Mouse (Mus musculus) testis, adult 2 months (tissue): Measurements from ENCODE around the gene Lin9. TPM values are rescaled to one million over a fixed set of nuclear protein-coding genes. Genes with fewer than 3 reads are reported as not detected.
A peak's percentile ranks its signal among the peaks of the same experiment; 100 is the strongest.

Experiments used
- H3K27ac ChIP-seq: fragments of 200-500 bp; 2 replicates; pipeline ENCODE4 v1.5.1; 2012; ENCODE audit warnings: low read depth, low read length; ENCODE audit not compliant: control insufficient read depth, insufficient read depth
- H3K27me3 ChIP-seq: fragments of 200-500 bp; 2 replicates; pipeline ENCODE4 v1.6.1; 2012; ENCODE audit warnings: mild to moderate bottlenecking, low read length, moderate library complexity; ENCODE audit not compliant: control insufficient read depth, insufficient read depth
- H3K36me3 ChIP-seq: fragments of 200-500 bp; 2 replicates; pipeline ENCODE4 v1.6.1; 2012; ENCODE audit warnings: mild to moderate bottlenecking, low read length; ENCODE audit not compliant: control insufficient read depth, insufficient read depth
- H3K4me1 ChIP-seq: fragments of 200-500 bp; 2 replicates; pipeline ENCODE4 v1.6.1; 2012; ENCODE audit warnings: low read length; ENCODE audit not compliant: control insufficient read depth, insufficient read depth
- H3K4me3 ChIP-seq: fragments of 200-500 bp; 2 replicates; pipeline ENCODE4 v1.5.1; 2012; ENCODE audit warnings: low read depth, mild to moderate bottlenecking, low read length, moderate library complexity, mixed read lengths; ENCODE audit not compliant: control insufficient read depth
- CTCF ChIP-seq: fragments of 200-500 bp; IDR thresholded peaks from 2 replicates; pipeline ENCODE4 v1.5.1; 2012; ENCODE audit warnings: low read depth, mild to moderate bottlenecking, inconsistent platforms, low read length, moderate library complexity; ENCODE audit not compliant: control insufficient read depth, insufficient read depth, insufficient replicate concordance
- POLR2A ChIP-seq: fragments of 200-500 bp; IDR thresholded peaks from 2 replicates; pipeline ENCODE4 v1.6.1; 2012; ENCODE audit warnings: low read depth, mild to moderate bottlenecking, inconsistent platforms, low read length, moderate library complexity; ENCODE audit not compliant: control insufficient read depth
- polyA plus RNA-seq: library from polyadenylated mRNA; depleted of rRNA; stranded (reverse); fragments of >200 nt; gene quantifications from 2 replicates; pipeline ENCODE4 v1.2.3, GENCODE M21; 2012

Gene Lin9
- polyA plus RNA-seq, 1 experiment = 13.5 TPM

DNA sequence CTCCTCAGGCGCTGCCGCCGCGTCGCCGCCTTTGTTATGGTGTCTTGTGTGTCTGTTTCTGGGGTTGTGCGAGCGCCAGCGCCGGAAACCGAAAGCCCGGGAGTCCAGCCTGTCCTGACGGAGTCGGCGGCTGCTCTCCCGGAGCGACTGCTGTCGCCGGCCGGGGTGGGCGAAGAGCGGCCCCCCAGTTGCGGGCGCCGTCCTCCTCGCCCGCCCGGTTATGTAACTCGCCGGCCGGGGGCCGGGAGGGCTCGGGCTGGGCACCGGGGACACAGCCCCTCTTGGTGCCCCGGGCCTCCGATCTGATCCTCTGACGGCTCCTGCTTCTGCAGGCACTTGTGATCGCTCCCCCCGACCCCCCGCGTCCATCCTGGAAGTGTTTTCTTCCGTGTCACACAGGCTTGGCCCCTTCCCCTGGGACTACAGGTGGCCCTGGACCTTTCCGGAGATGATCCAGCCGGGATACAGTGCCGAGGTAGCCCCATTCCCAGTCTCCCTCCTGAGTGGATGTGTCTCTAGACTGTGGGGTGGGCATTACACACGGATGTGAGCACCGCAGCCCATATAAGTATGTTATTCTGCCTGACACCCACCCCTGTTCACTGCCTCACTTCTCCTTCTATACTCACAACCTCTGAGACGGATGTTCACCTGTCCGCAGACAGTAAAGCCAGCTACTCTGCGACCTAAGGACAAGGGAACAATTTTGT, 723 bp downstream of the Lin9 start:
- no peaks in the 10 kb centered on the region for H3K36me3 ChIP-seq
- no peak for TF ChIP-seq CTCF
- no peak for TF ChIP-seq POLR2A
- no peaks in the 10 kb centered on the region for H3K27me3 ChIP-seq
- peaks cover 9% of the 10 kb centered on the region for H3K4me1 ChIP-seq
- peak overlapping the region; percentile 96 for H3K27ac ChIP-seq
- peak overlapping the region; percentile 97 for H3K4me3 ChIP-seq

- no peaks in the 10 kb centered on the region for H3K27me3 ChIP-seq
- no peak overlapping the region for H3K27ac ChIP-seq
- TF ChIP-seq CTCF = no peak
- H3K4me3 ChIP-seq = peak overlapping the region; percentile 97
- H3K4me1 ChIP-seq = peaks cover 9% of the 10 kb centered on the region
- no peaks in the 10 kb centered on the region for H3K36me3 ChIP-seq
Observed at GRCm38 (mm10) chr1:180642228-180642564, 1.2 kb downstream of the Lin9 start.

- Histone ChIP-seq H3K27me3 (no peaks in the 10 kb centered on the region), H3K4me3 (no peak overlapping the region), H3K27ac (no peak overlapping the region), H3K36me3 (peaks cover 2% of the 10 kb centered on the region; the same call in 1 of the 2 replicates), H3K4me1 (no peaks in the 10 kb centered on the region; the same call in 1 of the 2 replicates)
- no peak for TF ChIP-seq POLR2A
- TF ChIP-seq CTCF = no peak
Observed at GRCm38 (mm10) chr1:180691284-180691683, 50.3 kb downstream of the Lin9 start.

- H3K27ac ChIP-seq = no peak within 1 kb of the TSS
- no peaks in the 10 kb centered on the region for H3K27me3 ChIP-seq
- H3K4me3 ChIP-seq = peak within 1 kb of the TSS; percentile 31
- TF ChIP-seq CTCF (no peak), POLR2A (no peak)
- no peaks in the 10 kb centered on the region for H3K36me3 ChIP-seq
- peaks cover 2% of the 10 kb centered on the region; the same call in 1 of the 2 replicates for H3K4me1 ChIP-seq
Observed at GRCm38 (mm10) chr1:180696626-180697352, 55.8 kb downstream of the Lin9 start, which contains the start of gene Mixl1. Gene Mixl1 (minus strand): TSS chr1:180697034.

DNA sequence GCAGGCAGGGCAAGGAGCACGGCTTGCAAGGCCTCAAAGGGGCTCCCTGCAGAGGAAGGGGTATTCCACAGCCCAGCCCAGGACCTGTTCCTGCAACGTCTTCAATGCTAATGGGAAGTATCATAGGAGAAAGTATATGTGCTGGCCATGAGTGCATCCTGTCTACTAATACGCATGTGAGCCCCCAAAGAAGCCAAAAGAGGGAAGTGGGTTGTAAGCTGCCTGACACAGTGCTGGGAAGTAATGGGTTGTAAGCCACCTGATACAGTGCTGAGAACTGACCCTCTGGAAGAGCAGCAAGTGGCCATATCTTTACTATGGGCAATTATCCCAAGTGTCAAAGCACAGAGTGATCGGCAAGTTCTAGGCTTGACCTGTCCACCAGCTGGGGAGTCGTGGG, 57.1 kb downstream of the Lin9 start:
- TF ChIP-seq POLR2A (no peak), CTCF (no peak)
- no peaks in the 10 kb centered on the region for H3K27me3 ChIP-seq
- peaks cover 6% of the 10 kb centered on the region for H3K4me1 ChIP-seq
- H3K36me3 ChIP-seq = no peaks in the 10 kb centered on the region
- H3K4me3 ChIP-seq = no peak overlapping the region
- no peak overlapping the region for H3K27ac ChIP-seq

- no peak overlapping the region for H3K27ac ChIP-seq
- no peak for TF ChIP-seq CTCF
- TF ChIP-seq POLR2A = no peak
- no peaks in the 10 kb centered on the region for H3K27me3 ChIP-seq
- H3K36me3 ChIP-seq = no peaks in the 10 kb centered on the region
- peaks cover 5% of the 10 kb centered on the region; the same call in 1 of the 2 replicates for H3K4me1 ChIP-seq
- no peak overlapping the region for H3K4me3 ChIP-seq
Observed at GRCm38 (mm10) chr1:180703400-180703799, 62.5 kb downstream of the Lin9 start.

DNA sequence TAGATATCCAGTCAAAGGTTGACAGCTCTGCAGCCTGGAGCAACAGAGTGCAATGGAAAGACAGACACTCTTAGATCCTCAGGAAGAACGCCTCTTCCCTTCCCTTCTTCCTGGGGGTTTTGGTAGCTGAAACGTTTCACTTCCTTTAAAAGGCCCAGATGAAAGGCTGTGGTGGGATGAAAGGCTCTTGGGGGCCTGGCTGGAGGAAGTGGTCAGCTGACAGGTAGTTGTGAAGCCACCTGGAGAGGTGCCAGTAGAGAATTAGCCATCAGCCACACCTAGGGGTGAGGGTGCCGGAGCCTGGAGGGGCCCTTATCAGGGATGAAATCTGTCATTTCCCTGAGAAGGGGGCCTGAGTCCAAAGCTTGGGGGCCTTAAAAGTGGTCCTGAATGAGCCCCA, 66.4 kb downstream of the Lin9 start:
- Histone ChIP-seq H3K27me3 (no peaks in the 10 kb centered on the region), H3K36me3 (no peaks in the 10 kb centered on the region), H3K4me3 (no peak overlapping the region), H3K4me1 (peaks cover 5% of the 10 kb centered on the region; the same call in 1 of the 2 replicates), H3K27ac (no peak overlapping the region)
- TF ChIP-seq CTCF = no peak
- TF ChIP-seq POLR2A = no peak
